Mouse (Mus musculus) stomach, postnatal 0 days (tissue): ENCODE results near the gene Foxn1.

Experiments
- CTCF ChIP-seq: IDR thresholded peaks from 2 replicates; pipeline ENCODE4 v1.5.1; 2016; ENCODE audit warnings: antibody characterized with exemption, low read depth, mild to moderate bottlenecking, moderate library complexity
- EP300 ChIP-seq: optimal IDR thresholded peaks from 2 replicates; pipeline ENCODE3; 2016; ENCODE audit warnings: antibody characterized with exemption

DNA sequence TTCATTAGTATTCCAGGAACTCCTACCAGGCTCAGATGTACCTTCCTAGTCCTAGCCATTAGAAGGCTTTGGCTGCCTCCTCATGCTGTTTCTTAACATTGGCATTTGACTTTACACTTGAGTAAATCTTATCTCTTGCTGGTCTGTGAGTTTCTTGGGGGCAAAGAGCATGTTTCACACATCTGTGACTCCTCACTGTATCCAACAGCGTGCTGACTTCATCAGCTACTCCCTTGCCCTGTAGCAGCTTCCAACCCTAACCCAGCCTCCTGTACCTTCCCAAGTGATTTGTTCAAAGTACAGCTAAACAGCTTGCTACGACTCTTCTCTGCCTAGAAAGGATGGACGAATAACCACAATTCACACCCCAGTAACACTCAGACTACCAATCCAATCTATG is 15.1 kb upstream of the Foxn1 start:
- no peak for TF ChIP-seq CTCF
- TF ChIP-seq EP300, result no peak
